Mouse (Mus musculus) c-Kit-positive CD71-negative TER-119-negative erythroid progenitor cells, embryonic 14.5 days (primary cell): ENCODE data around the gene Spcs2.

Experiments used
- DNase-seq: peaks from one replicate; pipeline ENCODE4 v3.0.0-alpha.2; 2013; ENCODE audit warnings: low read depth

Gene Spcs2

GRCm38 (mm10) chr7:99863362-99863761, at the start of gene Spcs2:
Gene Spcs2 (minus strand): TSS chr7:99863462.
- DNase-seq, result no peak

GRCm38 (mm10) chr7:99911038-99911437, 47.8 kb upstream of the Spcs2 start:
- DNase-seq, result no peak

GRCm38 (mm10) chr7:99907463-99907862, 44.2 kb upstream of the Spcs2 start:
- no peak for DNase-seq

- DNase-seq, result no peak
Observed at GRCm38 (mm10) chr7:99906346-99906745, 43.1 kb upstream of the Spcs2 start.

- no peak for DNase-seq
Observed at GRCm38 (mm10) chr7:99904421-99905005, 41.3 kb upstream of the Spcs2 start.

GRCm38 (mm10) chr7:99902918-99903665, 39.8 kb upstream of the Spcs2 start:
- no peak for DNase-seq

GRCm38 (mm10) chr7:99902208-99902607, 38.9 kb upstream of the Spcs2 start:
- no peak for DNase-seq

- DNase-seq, result no peak
Observed at GRCm38 (mm10) chr7:99896905-99897304, 33.6 kb upstream of the Spcs2 start.

GRCm38 (mm10) chr7:99894478-99894877, 31.2 kb upstream of the Spcs2 start:
- no peak for DNase-seq

GRCm38 (mm10) chr7:99893967-99894366, 30.7 kb upstream of the Spcs2 start:
- no peak for DNase-seq

- DNase-seq, result no peak
Observed at GRCm38 (mm10) chr7:99892351-99892750, 29.1 kb upstream of the Spcs2 start.

GRCm38 (mm10) chr7:99891471-99891870, 28.2 kb upstream of the Spcs2 start:
- DNase-seq, result no peak

GRCm38 (mm10) chr7:99890168-99890755, 27.0 kb upstream of the Spcs2 start:
- DNase-seq, result no peak

- no peak for DNase-seq
Observed at GRCm38 (mm10) chr7:99889175-99889880, 26.1 kb upstream of the Spcs2 start.

- DNase-seq, result no peak
Observed at GRCm38 (mm10) chr7:99887743-99888142, 24.5 kb upstream of the Spcs2 start.

GRCm38 (mm10) chr7:99887230-99887735, 24.0 kb upstream of the Spcs2 start:
- DNase-seq, result no peak

GRCm38 (mm10) chr7:99878254-99878653, 15.0 kb upstream of the Spcs2 start:
- no peak for DNase-seq

- DNase-seq, result peak; percentile 84
Observed at GRCm38 (mm10) chr7:99876345-99876744, 13.1 kb upstream of the Spcs2 start.

- no peak for DNase-seq
Observed at GRCm38 (mm10) chr7:99875891-99876290, 12.6 kb upstream of the Spcs2 start.

GRCm38 (mm10) chr7:99873965-99874364, 10.7 kb upstream of the Spcs2 start:
- no peak for DNase-seq

- no peak for DNase-seq
Observed at GRCm38 (mm10) chr7:99869296-99869695, 6.0 kb upstream of the Spcs2 start.

GRCm38 (mm10) chr7:99865219-99865618, 2.0 kb upstream of the Spcs2 start:
- DNase-seq, result no peak
